24 mouse cellular contexts compared by ENCODE assay signal in the genomic region with DNA sequence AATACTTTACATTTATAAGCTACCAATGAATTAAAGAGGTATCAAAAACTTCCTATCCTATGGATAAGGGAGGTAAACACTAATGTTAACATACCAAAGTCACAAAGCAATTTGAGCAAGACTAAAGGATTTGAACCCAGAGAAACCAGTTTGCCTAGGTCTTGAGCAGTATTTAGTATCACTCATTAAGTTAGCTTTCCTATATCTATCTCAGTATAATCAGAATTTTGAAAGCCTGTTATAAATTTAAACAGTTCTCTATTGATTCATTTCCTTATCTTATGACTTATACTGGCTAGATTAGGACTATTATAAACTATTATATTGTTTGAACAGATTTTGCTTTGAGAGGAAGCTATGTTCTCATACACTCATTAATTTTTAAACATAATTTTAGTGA.
"Had no signal": no experiment of that assay in that cellular context is flagged by ENCODE, and none has a peak within 500 bp of the region (broad histone marks: within the 10 kb centered on the region; RNA-seq: fewer than 3 reads in every experiment).

No protein-coding gene starts in this region.

- DNase-seq: forebrain, postnatal 0 days; gastrocnemius, postnatal 14 days; gastrocnemius, postnatal 36 days; heart, adult 11 months; heart, adult 2 months; heart, postnatal 14 days; heart, postnatal 36 days; kidney, adult 18-20 months; kidney, adult 8-10 months; kidney, postnatal 10 days; kidney, postnatal 25 days; kidney, postnatal 4 days; liver had no signal

- H3K4me2 ChIP-seq: heart, embryonic 11.5 days; heart, embryonic 13.5 days; heart, embryonic 15.5 days; hindbrain, embryonic 13.5 days; limb, embryonic 12.5 days; liver, embryonic 11.5 days had no signal

- H3K36me3 ChIP-seq: heart, embryonic 13.5 days; heart, embryonic 15.5 days; hindbrain, embryonic 13.5 days; limb, embryonic 10.5 days; limb, embryonic 12.5 days had no signal

- H3K4me3 ChIP-seq: heart, adult 2 months; heart, embryonic 13.5 days; heart, embryonic 15.5 days; hindbrain, embryonic 13.5 days; layer of hippocampus, adult 2 months; left cerebral cortex, adult 2 months; limb, embryonic 10.5 days; limb, embryonic 12.5 days had no signal

- H3K9me3 ChIP-seq: heart, embryonic 13.5 days; heart, embryonic 15.5 days; hindbrain, embryonic 13.5 days; limb, embryonic 10.5 days; limb, embryonic 12.5 days had no signal

- ATAC-seq: forebrain, postnatal 0 days; hindbrain, embryonic 16.5 days; inflammation-experienced regulatory T-cells, adult 6 months had no signal

- H3K9ac ChIP-seq: forebrain, postnatal 0 days; heart, embryonic 13.5 days; heart, embryonic 15.5 days; hindbrain, embryonic 13.5 days; limb, embryonic 12.5 days had no signal

- H3K4me1 ChIP-seq: heart, embryonic 13.5 days; heart, embryonic 15.5 days; hindbrain, embryonic 13.5 days; limb, embryonic 10.5 days; limb, embryonic 12.5 days had no signal

- H3K27ac ChIP-seq: heart, adult 2 months; heart, embryonic 13.5 days; heart, embryonic 15.5 days; hindbrain, embryonic 13.5 days; layer of hippocampus, adult 2 months; left cerebral cortex, adult 2 months; limb, embryonic 10.5 days; limb, embryonic 12.5 days had no signal

- H3K27me3 ChIP-seq: heart, embryonic 13.5 days; heart, embryonic 15.5 days; hindbrain, embryonic 13.5 days; limb, embryonic 12.5 days had no signal
